Mouse (Mus musculus) heart, embryonic 15.5 days (tissue): Measurements from ENCODE around the gene I830077J02Rik. TPM values are rescaled to one million over a fixed set of nuclear protein-coding genes. Genes with fewer than 3 reads are reported as not detected.

Source experiments
- ATAC-seq: fragments of 200-750 bp; cut with Nextera tagmentation; replicated peaks from 2 replicates; pipeline ENCODE4 v1.8.0; 2017; ENCODE audit warnings: low read depth, moderate TSS enrichment; ENCODE audit not compliant: insufficient number of reproducible peaks, insufficient read depth, low FRiP score
- H3K27ac ChIP-seq: fragments of 300-500 bp; sonication (generic); 2 replicates; pipeline ENCODE4 v1.5.1; 2015; ENCODE audit warnings: mild to moderate bottlenecking, inconsistent platforms
- H3K27me3 ChIP-seq: fragments of 300-500 bp; sonication (generic); 2 replicates; pipeline ENCODE4 v1.6.1; 2015; ENCODE audit warnings: inconsistent platforms
- H3K36me3 ChIP-seq: fragments of 300-500 bp; sonication (generic); 2 replicates; pipeline ENCODE4 v1.6.1; 2015; ENCODE audit warnings: mild to moderate bottlenecking, inconsistent platforms
- H3K4me1 ChIP-seq: fragments of 300-500 bp; sonication (generic); replicated peaks from 2 replicates; pipeline ENCODE4 v1.6.1; 2015; ENCODE audit warnings: inconsistent platforms
- H3K4me2 ChIP-seq: fragments of 300-500 bp; sonication (generic); 2 replicates; pipeline ENCODE4 v1.6.1; 2015; ENCODE audit warnings: inconsistent platforms, mild to moderate bottlenecking, moderate library complexity
- H3K4me3 ChIP-seq: fragments of 300-500 bp; sonication (generic); 2 replicates; pipeline ENCODE4 v1.5.1; 2015; ENCODE audit warnings: mild to moderate bottlenecking, inconsistent platforms
- H3K9ac ChIP-seq: fragments of 300-500 bp; sonication (generic); 2 replicates; pipeline ENCODE4 v1.6.1; 2015; ENCODE audit warnings: mild to moderate bottlenecking, inconsistent platforms
- H3K9me3 ChIP-seq: fragments of 300-500 bp; sonication (generic); replicated peaks from 2 replicates; pipeline ENCODE4 v1.6.1; 2016; ENCODE audit warnings: inconsistent platforms
- WGBS: fragments of 180-500 bp; shearing (Covaris S2); methylation state at CpG from one replicate; pipeline ENCODE4 v1.1.7; 2015; ENCODE audit warnings: mixed read lengths; 5-methylcytosine and 5-hydroxymethylcytosine counted together
- polyA plus RNA-seq: library from polyadenylated mRNA; unstranded; fragments of >200 nt; fragmentation: Nextera tagmentation; extraction: Ambion mirVana; gene quantifications from 2 replicates; pipeline ENCODE4 v1.2.1, GENCODE M21; 2015

I830077J02Rik gene
- polyA plus RNA-seq, 1 experiment from 2014 or later = 0.76 TPM

DNA sequence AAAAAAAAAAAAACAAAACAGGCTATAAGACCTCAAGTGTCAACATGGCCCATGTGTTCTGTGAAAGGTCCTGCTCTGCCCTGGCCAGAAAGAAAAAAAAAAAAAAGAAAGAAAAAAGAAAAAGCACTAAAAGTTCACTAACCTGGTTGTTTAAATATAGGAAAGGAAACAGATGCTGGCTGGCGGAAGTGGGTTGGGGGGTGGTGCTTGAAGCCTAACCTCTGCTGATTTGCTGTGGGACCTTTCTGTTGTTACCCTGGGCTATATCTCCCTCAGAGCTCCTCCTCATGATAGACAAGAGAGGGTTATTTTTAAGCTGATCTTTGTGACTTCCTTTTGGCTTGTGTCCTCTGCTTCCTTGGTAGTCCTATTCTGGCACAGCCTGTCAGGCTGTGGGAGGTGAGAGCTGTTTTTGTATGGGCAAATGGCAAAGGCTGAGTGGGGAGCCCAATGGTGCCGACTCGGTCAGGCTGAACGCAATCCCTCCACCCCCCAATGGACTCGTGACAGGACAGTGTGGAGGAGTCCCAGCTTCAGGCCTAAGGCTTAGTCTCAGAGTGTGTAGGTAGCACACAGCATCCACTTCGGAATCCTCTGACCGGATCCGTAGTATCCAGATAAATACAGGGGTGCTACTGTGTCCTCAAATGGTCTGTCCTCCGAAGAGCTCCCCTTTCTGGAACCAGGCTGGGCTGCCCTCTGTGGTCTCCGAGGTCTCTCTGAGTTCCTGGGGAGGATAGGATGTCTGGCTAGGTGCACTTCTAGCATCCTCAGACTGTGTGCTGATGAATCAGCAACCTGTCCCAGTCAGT is 40.5 kb downstream of the I830077J02Rik start:
- peak overlapping the region; percentile 35; the same call in 1 of the 2 replicates for H3K4me2 ChIP-seq
- peak overlapping the region; percentile 73 for H3K27ac ChIP-seq

DNA sequence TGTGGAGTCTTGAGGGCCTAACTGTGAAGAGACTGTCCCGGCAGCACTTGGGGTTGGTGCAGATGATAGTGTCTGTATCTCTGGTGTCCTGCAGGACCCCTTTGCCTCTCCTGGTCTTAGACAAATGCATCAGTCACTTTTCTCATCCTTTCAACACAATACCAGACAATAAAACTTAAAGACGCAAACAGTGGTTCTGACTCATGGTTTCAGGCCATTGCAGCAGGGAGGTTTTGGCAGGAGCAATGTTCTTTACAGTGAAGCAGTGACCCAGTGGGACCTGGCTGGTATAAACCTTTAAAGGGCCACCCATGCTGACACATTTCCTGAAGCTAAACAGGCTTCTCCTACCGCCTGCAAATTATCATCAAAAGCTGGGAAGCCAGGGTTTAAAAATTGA is 41.3 kb downstream of the I830077J02Rik start:
- Histone ChIP-seq H3K4me1 (peaks cover 44% of the 10 kb centered on the region), H3K27me3 (no peaks in the 10 kb centered on the region), H3K27ac (0 out of 2 replicates have a peak overlapping the region, but pooled peaks have one; percentile 73), H3K9ac (no peak overlapping the region), H3K4me2 (no peak overlapping the region), H3K36me3 (no peaks in the 10 kb centered on the region), H3K4me3 (no peak overlapping the region), H3K9me3 (no peaks in the 10 kb centered on the region; the same call in 1 of the 2 replicates)
- ATAC-seq = no peak
- WGBS = 61% methylated on average over 3 of the region's 3 CpGs

More for the DNA sequence above, 40.5 kb downstream of the I830077J02Rik start:
- 0 out of 2 replicates have a peak, but pooled peaks have one; percentile 12 for ATAC-seq
- H3K27me3 ChIP-seq = no peaks in the 10 kb centered on the region
- no peaks in the 10 kb centered on the region for H3K9me3 ChIP-seq
- no peak overlapping the region for H3K9ac ChIP-seq
- H3K4me3 ChIP-seq = no peak overlapping the region
- peaks cover 44% of the 10 kb centered on the region for H3K4me1 ChIP-seq
- no peaks in the 10 kb centered on the region for H3K36me3 ChIP-seq
- 67% methylated on average over 10 of the region's 10 CpGs for WGBS

DNA sequence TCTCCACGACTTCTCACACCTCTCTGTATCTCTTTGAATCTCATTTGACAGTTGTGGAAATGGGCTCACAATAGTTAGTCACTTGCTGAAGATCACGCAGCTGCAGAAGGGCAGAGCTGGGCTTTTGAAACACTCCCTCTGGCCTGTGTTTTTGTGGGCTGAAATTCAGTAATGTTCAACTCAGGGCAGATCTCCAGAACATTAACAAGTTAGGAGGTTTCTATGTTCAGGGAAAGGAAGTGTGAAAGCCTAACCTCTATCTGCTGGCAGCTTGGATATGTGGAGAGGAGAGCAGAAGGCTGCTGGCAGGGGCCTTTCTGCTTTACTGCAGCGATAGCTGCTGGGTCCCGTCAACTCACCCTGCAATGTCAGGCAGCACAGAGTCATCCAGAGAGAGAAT is 42.2 kb downstream of the I830077J02Rik start:
- no peak overlapping the region for H3K4me3 ChIP-seq
- H3K36me3 ChIP-seq = no peaks in the 10 kb centered on the region
- no peak overlapping the region for H3K9ac ChIP-seq
- peaks cover 40% of the 10 kb centered on the region for H3K4me1 ChIP-seq
- ATAC-seq = no peak
- H3K27ac ChIP-seq = peak overlapping the region; percentile 7; the same call in 1 of the 2 replicates
- no peak overlapping the region for H3K4me2 ChIP-seq
- H3K27me3 ChIP-seq = no peaks in the 10 kb centered on the region
- whole genome bisulfite sequencing = 49% methylated on average over 4 of the region's 4 CpGs
- no peaks in the 10 kb centered on the region; the same call in 1 of the 2 replicates for H3K9me3 ChIP-seq

DNA sequence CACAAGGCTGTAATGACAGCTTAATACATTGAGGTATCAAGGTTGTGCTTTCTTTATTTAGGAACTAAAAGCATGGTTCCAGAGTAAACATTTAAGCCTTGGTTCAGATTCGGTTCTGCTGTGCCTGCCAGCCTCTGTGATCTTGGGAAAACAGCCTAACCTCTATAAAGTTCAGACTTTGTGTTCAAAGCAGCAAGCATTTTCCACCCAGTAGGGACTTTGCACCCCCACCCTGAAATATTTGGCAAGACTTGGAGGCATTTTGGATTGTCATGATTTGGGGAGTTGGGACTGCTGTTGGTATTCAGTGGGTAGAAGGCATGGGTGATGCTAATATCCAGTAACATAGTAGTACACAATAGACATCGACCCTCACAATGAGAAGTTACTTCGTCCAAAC is 43.5 kb downstream of the I830077J02Rik start:
- Histone ChIP-seq H3K27ac (no peak overlapping the region), H3K36me3 (no peaks in the 10 kb centered on the region), H3K4me3 (no peak overlapping the region), H3K4me1 (peaks cover 27% of the 10 kb centered on the region), H3K27me3 (no peaks in the 10 kb centered on the region), H3K4me2 (no peak overlapping the region), H3K9me3 (no peaks in the 10 kb centered on the region; the same call in 1 of the 2 replicates), H3K9ac (no peak overlapping the region)
- 78% methylated on average over 3 of the region's 3 CpGs for WGBS
- no peak for ATAC-seq

DNA sequence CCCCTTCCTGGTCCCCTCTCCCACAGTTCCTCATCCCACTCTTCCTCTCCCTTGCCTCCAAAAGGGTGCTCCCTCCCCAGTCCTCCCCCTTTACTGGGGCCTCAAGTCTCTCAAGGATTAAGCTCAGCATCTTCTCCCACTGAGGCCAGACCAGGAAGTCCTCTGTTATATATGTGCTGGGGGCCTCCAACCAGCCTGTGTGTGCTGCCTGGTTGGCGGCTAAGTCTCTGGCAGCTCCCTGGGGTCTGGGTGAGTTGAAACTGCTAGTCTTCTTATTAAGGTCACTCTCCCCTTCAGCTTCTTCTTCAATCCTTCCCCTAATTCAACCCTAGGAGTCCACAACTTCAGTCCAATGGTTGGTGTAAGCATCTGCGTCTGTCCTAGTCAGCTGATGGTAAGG is 49.4 kb downstream of the I830077J02Rik start:
- H3K4me3 ChIP-seq = no peak overlapping the region
- H3K4me2 ChIP-seq = no peak overlapping the region
- WGBS = 92% methylated on average over 2 of the region's 2 CpGs
- no peaks in the 10 kb centered on the region; the same call in 1 of the 2 replicates for H3K9me3 ChIP-seq
- peaks cover 6% of the 10 kb centered on the region; the same call in 1 of the 2 replicates for H3K27me3 ChIP-seq
- H3K27ac ChIP-seq = no peak overlapping the region
- no peaks in the 10 kb centered on the region for H3K36me3 ChIP-seq
- H3K9ac ChIP-seq = no peak overlapping the region
- no peaks in the 10 kb centered on the region for H3K4me1 ChIP-seq
- ATAC-seq = no peak

- H3K36me3 ChIP-seq = no peaks in the 10 kb centered on the region
- H3K27me3 ChIP-seq = peaks cover 6% of the 10 kb centered on the region; the same call in 1 of the 2 replicates
- no peaks in the 10 kb centered on the region; the same call in 1 of the 2 replicates for H3K9me3 ChIP-seq
- ATAC-seq = no peak
- WGBS = 87% methylated on average over 7 of the region's 7 CpGs
- H3K4me1 ChIP-seq = no peaks in the 10 kb centered on the region
- H3K4me3 ChIP-seq = no peak overlapping the region
- no peak overlapping the region for H3K27ac ChIP-seq
- H3K4me2 ChIP-seq = no peak overlapping the region
- no peak overlapping the region for H3K9ac ChIP-seq
Measured at GRCm38 (mm10) chr3:105882105-105882504, 50.4 kb downstream of the I830077J02Rik start.

- no peak overlapping the region for H3K9ac ChIP-seq
- H3K4me1 ChIP-seq = peaks cover 6% of the 10 kb centered on the region
- ATAC-seq = no peak
- 52% methylated on average over 3 of the region's 3 CpGs for WGBS
- H3K4me2 ChIP-seq = no peak overlapping the region
- no peaks in the 10 kb centered on the region for H3K36me3 ChIP-seq
- H3K27ac ChIP-seq = no peak overlapping the region
- H3K27me3 ChIP-seq = peaks cover 6% of the 10 kb centered on the region; the same call in 1 of the 2 replicates
- H3K4me3 ChIP-seq = no peak overlapping the region
- no peaks in the 10 kb centered on the region for H3K9me3 ChIP-seq
Measured at GRCm38 (mm10) chr3:105880419-105880818, 52.0 kb downstream of the I830077J02Rik start.

- Histone ChIP-seq H3K9ac (no peak overlapping the region), H3K27me3 (peaks cover 6% of the 10 kb centered on the region; the same call in 1 of the 2 replicates), H3K4me3 (no peak overlapping the region), H3K9me3 (no peaks in the 10 kb centered on the region), H3K4me2 (no peak overlapping the region), H3K4me1 (peaks cover 6% of the 10 kb centered on the region), H3K36me3 (no peaks in the 10 kb centered on the region), H3K27ac (no peak overlapping the region)
- ATAC-seq = no peak
- WGBS = 87% methylated on average over 8 of the region's 8 CpGs
Measured at GRCm38 (mm10) chr3:105878751-105879150, 53.7 kb downstream of the I830077J02Rik start.

- no peak overlapping the region for H3K4me2 ChIP-seq
- peaks cover 6% of the 10 kb centered on the region for H3K4me1 ChIP-seq
- no peaks in the 10 kb centered on the region for H3K36me3 ChIP-seq
- peaks cover 6% of the 10 kb centered on the region; the same call in 1 of the 2 replicates for H3K27me3 ChIP-seq
- no peak overlapping the region for H3K27ac ChIP-seq
- no peak overlapping the region for H3K9ac ChIP-seq
- no peak overlapping the region for H3K4me3 ChIP-seq
- ATAC-seq = 0 out of 2 replicates have a peak, but pooled peaks have one; percentile 21
- H3K9me3 ChIP-seq = no peaks in the 10 kb centered on the region
- 63% methylated on average over 2 of the region's 2 CpGs for WGBS
Measured at GRCm38 (mm10) chr3:105877919-105878318, 54.5 kb downstream of the I830077J02Rik start.

- no peaks in the 10 kb centered on the region for H3K9me3 ChIP-seq
- no peak overlapping the region for H3K4me3 ChIP-seq
- 74% methylated on average over 6 of the region's 6 CpGs for whole genome bisulfite sequencing
- ATAC-seq = no peak
- no peak overlapping the region for H3K4me2 ChIP-seq
- peaks cover 6% of the 10 kb centered on the region; the same call in 1 of the 2 replicates for H3K27me3 ChIP-seq
- H3K4me1 ChIP-seq = peaks cover 11% of the 10 kb centered on the region
- H3K9ac ChIP-seq = no peak overlapping the region
- H3K36me3 ChIP-seq = no peaks in the 10 kb centered on the region
- H3K27ac ChIP-seq = no peak overlapping the region
Measured at GRCm38 (mm10) chr3:105877252-105877803, 55.1 kb downstream of the I830077J02Rik start.

- Histone ChIP-seq H3K27me3 (peaks cover 6% of the 10 kb centered on the region; the same call in 1 of the 2 replicates), H3K27ac (no peak overlapping the region), H3K4me1 (peaks cover 20% of the 10 kb centered on the region), H3K36me3 (no peaks in the 10 kb centered on the region), H3K9me3 (no peaks in the 10 kb centered on the region), H3K9ac (no peak overlapping the region), H3K4me3 (no peak overlapping the region), H3K4me2 (no peak overlapping the region)
- no peak for ATAC-seq
- 43% methylated on average over 5 of the region's 5 CpGs for WGBS
Measured at GRCm38 (mm10) chr3:105876022-105876421, 56.4 kb downstream of the I830077J02Rik start.
